Mouse (Mus musculus): Measurements from ENCODE around the gene Rassf5.

Rassf5 gene

GRCm38 (mm10) chr1:131139102-131140095, 105.7 kb downstream of the Rassf5 start:
- DNase-seq (ENCODE audit: extremely low read depth, insufficient read length, low spot score) = peak; percentile 48

GRCm38 (mm10) chr1:131138191-131139016, 106.7 kb downstream of the Rassf5 start, which contains the start of gene Dyrk3:
Gene Dyrk3 (minus strand): TSS chr1:131138340.
- peak; percentile 97 for DNase-seq (ENCODE audit: extremely low read depth, insufficient read length, low spot score)

GRCm38 (mm10) chr1:131137717-131138118, 107.3 kb downstream of the Rassf5 start:
- DNase-seq (ENCODE audit: extremely low read depth, insufficient read length, low spot score) = no peak

GRCm38 (mm10) chr1:131137111-131137510, 107.9 kb downstream of the Rassf5 start:
- DNase-seq (ENCODE audit: extremely low read depth, insufficient read length, low spot score) = no peak

GRCm38 (mm10) chr1:131135960-131136629, 109.0 kb downstream of the Rassf5 start:
- DNase-seq (ENCODE audit: extremely low read depth, insufficient read length, low spot score) = no peak

GRCm38 (mm10) chr1:131134942-131135522, 110.0 kb downstream of the Rassf5 start:
- peak; percentile 68 for DNase-seq (ENCODE audit: extremely low read depth, insufficient read length, low spot score)

GRCm38 (mm10) chr1:131134231-131134630, 110.8 kb downstream of the Rassf5 start:
- no peak for DNase-seq (ENCODE audit: extremely low read depth, insufficient read length, low spot score)

Data from 3134 (cell line).